Mouse (Mus musculus) MN1 (cell line): ENCODE data around the gene Hoxb7.

ENCODE experiments used
- DNase-seq: peaks from one replicate; pipeline ENCODE4 v3.0.0-alpha.2; 2016; ENCODE audit warnings: low spot score

The Hoxb7 gene

GRCm38 (mm10) chr11:96316696-96317607 lies 30.5 kb downstream of the Hoxb7 start:
- no peak for DNase-seq

DNA sequence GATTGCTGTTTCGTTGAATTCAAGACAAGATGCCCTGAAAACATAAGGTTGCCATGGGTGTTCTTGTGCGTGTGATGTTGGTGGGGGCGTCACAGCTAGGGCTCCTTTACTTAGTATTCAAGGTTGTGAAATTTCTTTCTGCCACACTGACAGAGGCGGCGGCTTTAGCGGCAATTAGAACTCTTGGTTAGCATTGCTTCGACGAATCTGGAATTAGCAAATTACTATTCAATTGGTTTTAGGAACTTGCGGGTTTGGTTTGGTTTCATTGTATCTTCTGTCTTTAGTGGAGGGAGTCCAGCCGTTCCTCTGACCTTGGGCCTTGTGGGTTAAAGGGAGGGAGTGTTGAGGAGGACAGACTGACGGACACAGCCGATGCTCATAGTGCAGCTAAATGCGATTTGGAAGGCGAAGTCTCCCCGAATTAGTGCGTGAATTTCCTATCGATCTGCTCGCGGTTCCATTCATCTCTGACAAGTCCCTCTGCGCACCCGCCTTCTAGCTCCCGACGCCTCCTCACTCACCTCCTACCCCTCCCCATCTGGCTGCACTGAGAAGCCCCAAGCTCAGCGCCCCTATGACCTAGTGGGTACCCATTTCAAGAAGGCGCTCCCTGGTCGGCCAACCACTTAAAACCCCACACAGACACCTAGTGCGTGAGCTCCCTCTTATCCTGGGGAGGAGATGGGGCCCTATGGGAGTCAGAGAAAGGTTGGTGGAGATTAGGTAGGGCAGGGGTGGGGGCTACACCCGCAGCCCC lies 31.4 kb downstream of the Hoxb7 start, which contains the start of gene Hoxb4:
Hoxb4 (plus strand) TSS at position 660 of the 760 bp plus-strand sequence.
- DNase-seq: no peak

GRCm38 (mm10) chr11:96318368-96319070 lies 32.1 kb downstream of the Hoxb7 start:
- no peak for DNase-seq

- no peak for DNase-seq
These were observed 32.9 kb downstream of the Hoxb7 start for GRCm38 (mm10) chr11:96319071-96319902.

DNA sequence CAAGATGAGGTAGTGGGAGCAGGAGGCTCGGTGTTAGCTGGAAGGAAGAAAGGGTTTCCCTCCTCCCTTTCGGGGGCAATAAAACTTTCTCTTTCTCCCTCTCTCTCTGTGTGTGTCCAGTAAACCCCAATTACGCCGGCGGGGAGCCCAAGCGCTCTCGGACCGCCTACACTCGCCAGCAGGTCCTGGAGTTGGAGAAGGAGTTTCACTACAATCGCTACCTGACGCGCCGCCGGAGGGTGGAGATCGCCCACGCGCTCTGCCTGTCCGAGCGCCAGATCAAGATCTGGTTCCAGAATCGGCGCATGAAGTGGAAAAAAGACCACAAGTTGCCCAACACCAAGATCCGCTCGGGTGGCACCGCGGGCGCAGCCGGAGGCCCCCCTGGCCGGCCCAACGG lies 33.5 kb downstream of the Hoxb7 start:
- DNase-seq: no peak

- no peak for DNase-seq
These were observed 34.3 kb downstream of the Hoxb7 start for GRCm38 (mm10) chr11:96320688-96321087.

GRCm38 (mm10) chr11:96321846-96322245 lies 35.4 kb downstream of the Hoxb7 start:
- DNase-seq: no peak

DNA sequence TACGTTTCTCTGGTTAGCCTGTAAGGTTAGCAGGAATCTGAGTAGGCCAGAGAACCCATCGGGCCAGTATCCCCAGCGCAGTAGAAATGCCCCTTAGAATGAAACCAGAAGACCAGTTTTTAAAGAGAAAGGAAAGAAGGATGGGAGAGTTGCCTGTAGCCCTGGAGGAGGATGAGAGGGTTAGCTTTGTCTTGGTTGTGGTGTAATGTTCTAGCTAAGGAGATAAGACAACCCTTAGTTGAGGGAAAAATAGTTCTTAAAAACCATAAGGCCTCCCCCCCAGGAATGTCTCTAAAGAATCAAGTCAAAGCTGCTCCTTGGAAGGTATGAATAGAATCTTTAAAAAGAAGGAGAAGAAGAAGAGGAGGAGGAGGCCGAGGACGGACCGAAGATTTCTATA lies 36.3 kb downstream of the Hoxb7 start:
- no peak for DNase-seq

DNA sequence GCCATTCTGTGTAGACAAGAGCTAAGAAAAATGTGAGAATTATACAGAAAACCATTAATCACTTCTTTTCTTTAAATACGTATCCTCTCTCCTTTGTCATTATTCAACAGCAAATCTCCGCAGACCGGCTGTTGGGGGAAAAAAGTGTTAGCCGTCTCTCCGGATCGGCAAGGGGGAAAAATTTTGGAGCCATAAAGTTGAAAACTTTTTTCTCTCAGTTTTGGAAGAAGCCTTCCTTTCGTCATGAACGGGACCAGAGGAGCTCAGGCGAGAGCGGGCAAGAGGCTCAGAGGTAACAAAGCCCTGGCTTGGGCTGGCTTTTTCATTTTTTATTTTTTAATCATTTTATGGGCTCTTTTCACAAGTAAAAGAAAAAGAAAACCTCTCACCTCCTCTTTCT lies 36.7 kb downstream of the Hoxb7 start, which contains the start of gene Hoxb3:
Hoxb3 (plus strand) TSS at position 173 of the 400 bp plus-strand sequence.
- no peak for DNase-seq

DNA sequence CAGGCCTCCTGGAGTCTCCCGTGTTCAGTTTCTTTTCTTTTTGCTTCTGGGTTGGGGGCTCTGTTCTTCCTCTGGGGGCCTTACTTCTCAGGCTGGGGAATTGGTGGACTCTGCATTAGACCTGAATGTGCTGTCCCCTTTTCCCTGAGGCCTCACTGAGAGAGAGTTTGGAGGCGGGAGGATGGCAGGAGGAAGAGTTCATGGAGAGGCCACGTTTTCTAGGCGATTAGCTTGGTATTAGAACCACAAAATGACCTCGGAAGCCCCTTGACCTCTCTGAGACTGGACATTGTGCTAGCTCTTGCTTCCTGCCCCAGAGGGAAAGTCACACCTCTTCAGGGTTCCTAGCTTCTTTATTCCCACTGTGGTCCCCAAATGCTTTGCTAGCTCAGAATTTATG lies 37.7 kb downstream of the Hoxb7 start:
- no peak for DNase-seq

- no peak for DNase-seq
These were observed 38.5 kb downstream of the Hoxb7 start for GRCm38 (mm10) chr11:96324965-96325364.

DNA sequence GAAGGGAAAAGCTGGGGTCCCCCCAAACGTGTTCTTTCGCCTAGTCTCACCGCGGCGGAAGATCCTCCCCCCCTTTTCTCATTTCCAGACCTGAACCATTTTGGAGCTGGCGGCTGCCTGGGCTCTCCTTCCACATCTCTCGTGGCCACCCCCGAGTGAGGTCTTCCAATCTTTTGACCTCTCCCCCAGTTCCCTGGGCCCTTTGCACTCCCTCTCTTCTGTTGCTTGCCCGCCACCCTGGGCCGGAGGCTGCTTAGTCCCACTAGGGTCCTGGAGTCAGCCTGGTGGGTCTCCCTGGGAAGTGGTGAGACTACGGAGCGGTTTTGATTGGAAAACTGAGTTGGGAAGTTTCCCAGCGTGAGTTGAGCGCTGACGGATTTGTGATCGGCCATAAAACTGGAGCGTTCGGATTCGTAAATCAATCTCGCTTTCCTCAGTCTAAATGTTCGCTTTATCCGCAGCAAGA lies 39.4 kb downstream of the Hoxb7 start:
- DNase-seq: no peak

DNA sequence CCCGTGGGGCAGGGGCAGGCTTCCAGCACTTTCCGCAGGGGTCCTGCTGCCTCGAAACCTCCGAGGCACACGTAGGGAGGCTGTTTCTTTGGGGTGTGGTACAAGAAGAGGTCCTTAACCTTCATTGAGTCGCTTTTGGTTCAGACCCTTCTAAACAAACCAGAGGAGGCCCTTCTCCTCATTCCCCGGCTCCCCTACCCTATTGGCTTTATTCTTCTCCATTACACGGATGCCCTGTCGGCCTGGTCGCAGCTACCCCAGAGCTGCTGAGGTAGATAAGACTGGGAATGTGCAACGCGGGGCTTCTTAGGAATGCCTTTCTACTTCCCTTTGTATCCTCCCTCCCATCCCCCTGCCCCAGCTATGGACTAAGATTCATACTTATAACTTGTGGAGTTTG lies 40.3 kb downstream of the Hoxb7 start:
- no peak for DNase-seq

DNA sequence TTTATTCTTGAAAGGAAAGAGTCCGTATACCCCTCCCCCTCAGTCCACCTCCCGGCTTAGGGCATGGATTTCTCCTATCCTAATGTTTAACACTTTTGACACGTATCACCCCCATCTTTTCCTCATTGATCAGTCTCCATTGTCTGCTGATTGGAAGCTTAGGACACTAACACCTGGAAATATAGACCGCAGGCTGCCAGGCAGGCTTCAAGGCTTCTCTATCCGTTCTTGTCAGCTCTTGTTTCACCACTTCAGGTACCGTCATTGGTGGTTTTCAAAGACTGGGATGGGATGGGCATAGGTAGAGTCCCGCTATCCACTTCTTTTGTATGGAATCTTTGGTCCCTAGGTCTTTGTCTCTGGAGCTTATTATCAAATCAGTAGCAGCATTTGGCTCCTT lies 40.7 kb downstream of the Hoxb7 start:
- no peak for DNase-seq

- DNase-seq: no peak
These were observed 41.3 kb downstream of the Hoxb7 start for GRCm38 (mm10) chr11:96327750-96328149.

- DNase-seq: no peak
These were observed 42.2 kb downstream of the Hoxb7 start for GRCm38 (mm10) chr11:96328605-96329004.

DNA sequence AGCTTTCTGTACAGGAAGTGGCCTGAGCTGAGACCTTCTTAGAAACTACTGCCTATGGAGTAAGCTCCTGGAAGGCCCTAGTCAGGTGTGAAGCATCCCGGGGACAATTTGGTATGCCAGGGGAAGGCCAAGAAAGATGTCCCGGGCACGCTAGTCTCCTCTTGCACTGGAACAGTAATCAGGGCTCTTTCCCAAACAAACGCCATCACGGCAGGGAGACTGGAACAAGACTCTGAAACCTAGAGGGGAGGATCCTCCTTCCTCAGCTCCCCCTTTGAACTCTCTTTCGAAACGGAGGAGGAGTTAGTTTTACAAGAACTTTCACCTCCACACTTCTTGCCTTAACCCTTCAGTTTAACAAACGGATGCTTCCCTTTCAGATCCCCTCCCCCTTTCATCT lies 45.7 kb downstream of the Hoxb7 start:
- DNase-seq: no peak

DNA sequence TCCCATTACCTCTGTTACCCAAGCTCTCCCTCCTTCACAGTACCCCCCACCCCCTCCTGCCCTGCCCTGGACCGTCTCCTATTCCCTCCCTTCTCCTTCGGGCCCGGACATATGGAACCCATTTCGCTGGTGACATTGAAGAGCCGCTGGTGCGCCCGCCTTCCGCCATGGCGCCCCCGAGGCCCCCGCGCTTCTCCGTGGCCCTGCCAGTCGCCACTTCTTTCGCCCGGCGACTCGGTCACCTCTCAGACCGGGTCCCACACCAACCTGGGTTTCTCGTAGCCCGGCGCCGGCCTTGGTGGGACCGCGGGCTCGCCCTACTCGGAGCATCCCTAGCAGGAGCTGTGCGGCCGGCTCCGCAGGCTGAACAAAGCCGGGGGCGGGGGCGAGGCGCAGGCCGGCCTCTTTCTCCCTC lies 46.2 kb downstream of the Hoxb7 start:
- no peak for DNase-seq

GRCm38 (mm10) chr11:96333241-96334001 lies 47.0 kb downstream of the Hoxb7 start:
- no peak for DNase-seq

- DNase-seq: no peak
These were observed 47.6 kb downstream of the Hoxb7 start for GRCm38 (mm10) chr11:96334002-96334364.

DNA sequence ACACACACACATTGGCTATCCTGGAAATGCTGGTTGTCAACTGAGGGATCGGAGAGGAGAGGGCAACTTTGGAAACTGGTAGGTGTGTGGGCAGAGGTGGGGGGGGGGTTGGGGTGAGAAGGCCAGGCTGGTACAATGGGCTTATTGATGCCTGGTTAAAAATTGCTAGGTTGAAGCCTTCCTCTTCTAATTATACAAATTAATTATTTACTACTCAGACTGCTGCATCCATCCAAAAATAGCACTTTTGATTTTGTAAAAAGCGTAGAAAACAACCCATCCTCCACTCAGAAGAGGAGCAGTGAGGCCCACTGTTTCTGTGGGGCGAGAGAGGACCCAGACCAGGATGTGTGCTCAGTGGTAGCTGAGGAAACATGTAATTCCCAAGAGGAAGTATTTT lies 48.6 kb downstream of the Hoxb7 start:
- DNase-seq: no peak
